Mouse (Mus musculus) hindbrain, postnatal 0 days (tissue): ENCODE results near the gene Wdr59. TPM values are rescaled to one million over a fixed set of nuclear protein-coding genes. Genes with fewer than 3 reads are reported as not detected.

ENCODE experiments used
- ATAC-seq: fragments of 200-750 bp; cut with Nextera tagmentation; 2 replicates; pipeline ENCODE4 v1.8.0; 2017; ENCODE audit warnings: mild to moderate bottlenecking, moderate TSS enrichment, moderate library complexity
- DNase-seq: peaks from one replicate; pipeline ENCODE4 v3.0.0-alpha.2; 2015; ENCODE audit warnings: low spot score
- H3K27ac ChIP-seq: fragments of 300-500 bp; sonication (generic); 2 replicates; pipeline ENCODE4 v1.5.1; 2014; ENCODE audit warnings: mild to moderate bottlenecking
- H3K27me3 ChIP-seq: fragments of 300-500 bp; sonication (generic); 2 replicates; pipeline ENCODE4 v1.6.1; 2014; ENCODE audit warnings: low read length, mixed read lengths; ENCODE audit not compliant: insufficient read depth
- H3K36me3 ChIP-seq: fragments of 300-500 bp; sonication (generic); 2 replicates; pipeline ENCODE4 v1.6.1; 2014; ENCODE audit warnings: low read length, mixed read lengths; ENCODE audit not compliant: insufficient read depth
- H3K4me1 ChIP-seq: fragments of 300-500 bp; sonication (generic); 2 replicates; pipeline ENCODE4 v1.6.1; 2014; ENCODE audit warnings: antibody characterized with exemption, low read length, mixed read lengths; ENCODE audit not compliant: insufficient read depth
- H3K4me2 ChIP-seq: fragments of 300-500 bp; sonication (generic); 2 replicates; pipeline ENCODE4 v1.6.1; 2014; ENCODE audit warnings: low read depth, mild to moderate bottlenecking, low read length, moderate library complexity, mixed read lengths
- H3K4me3 ChIP-seq: fragments of 300-500 bp; sonication (generic); 2 replicates; pipeline ENCODE4 v1.5.1; 2014; ENCODE audit warnings: low read length
- H3K9ac ChIP-seq: fragments of 300-500 bp; sonication (generic); replicated peaks from 2 replicates; pipeline ENCODE4 v1.6.1; 2014; ENCODE audit warnings: mild to moderate bottlenecking, low read length, moderate library complexity, mixed read lengths
- H3K9me3 ChIP-seq: fragments of 300-500 bp; sonication (generic); 2 replicates; pipeline ENCODE4 v1.6.1; 2016; ENCODE audit warnings: low read length, mixed read lengths
- CTCF ChIP-seq: IDR thresholded peaks from 2 replicates; pipeline ENCODE4 v1.5.1; 2016; ENCODE audit warnings: antibody characterized with exemption, control low read depth, low read depth
- WGBS: fragments of 180-500 bp; shearing (Covaris S2); extraction: QIAGEN DNeasy Blood & Tissue Kit; methylation state at CpG from one replicate; pipeline ENCODE4 v1.1.7; 2014; 5-methylcytosine and 5-hydroxymethylcytosine counted together
- polyA plus RNA-seq: library from polyadenylated mRNA; unstranded; fragments of >200 nt; fragmentation: Nextera tagmentation; extraction: Ambion mirVana; gene quantifications from 2 replicates; pipeline ENCODE4 v1.2.1, GENCODE M21; 2015
- total RNA-seq: library from RNA; depleted of rRNA; stranded (reverse); fragments of >200 nt; gene quantifications from 2 replicates; pipeline ENCODE4 v1.2.3, GENCODE M21; 2014

The Wdr59 gene
- total and polyA plus RNA-seq, 2 experiments from 2014 or later = 6.4 to 15.0 TPM

GRCm38 (mm10) chr8:111550002-111550870 lies 28.3 kb upstream of the Wdr59 start:
- DNase-seq (no peak), ATAC-seq (no peak)
- TF ChIP-seq CTCF = no peak
- H3K9me3 ChIP-seq = no peaks in the 10 kb centered on the region
- H3K4me2 ChIP-seq = no peak overlapping the region
- H3K9ac ChIP-seq = no peak overlapping the region
- peak overlapping the region; percentile 51; the same call in 1 of the 2 replicates for H3K27ac ChIP-seq
- H3K27me3 ChIP-seq = no peaks in the 10 kb centered on the region
- no peak overlapping the region for H3K4me3 ChIP-seq
- WGBS = 62% methylated on average over 9 of the region's 9 CpGs
- no peaks in the 10 kb centered on the region for H3K36me3 ChIP-seq
- peaks cover 4% of the 10 kb centered on the region; the same call in 1 of the 2 replicates for H3K4me1 ChIP-seq

- Histone ChIP-seq H3K4me2 (no peak overlapping the region), H3K9ac (no peak overlapping the region), H3K4me1 (peaks cover 4% of the 10 kb centered on the region; the same call in 1 of the 2 replicates), H3K27ac (no peak overlapping the region), H3K27me3 (no peaks in the 10 kb centered on the region), H3K36me3 (no peaks in the 10 kb centered on the region), H3K4me3 (no peak overlapping the region), H3K9me3 (no peaks in the 10 kb centered on the region)
- ATAC-seq (no peak), DNase-seq (no peak)
- TF ChIP-seq CTCF = no peak
- 76% methylated on average over 6 of the region's 6 CpGs for WGBS
Measured at GRCm38 (mm10) chr8:111548201-111548600, 26.3 kb upstream of the Wdr59 start.

GRCm38 (mm10) chr8:111547144-111547543 lies 25.3 kb upstream of the Wdr59 start:
- Histone ChIP-seq H3K4me2 (no peak overlapping the region), H3K9me3 (no peaks in the 10 kb centered on the region), H3K27ac (no peak overlapping the region), H3K9ac (no peak overlapping the region), H3K36me3 (no peaks in the 10 kb centered on the region), H3K4me1 (peaks cover 4% of the 10 kb centered on the region; the same call in 1 of the 2 replicates), H3K27me3 (no peaks in the 10 kb centered on the region), H3K4me3 (no peak overlapping the region)
- no peak for ATAC-seq
- 92% methylated on average over 3 of the region's 3 CpGs for WGBS
- TF ChIP-seq CTCF = no peak
- no peak for DNase-seq

- H3K27ac ChIP-seq = no peak overlapping the region
- no peaks in the 10 kb centered on the region for H3K27me3 ChIP-seq
- H3K4me3 ChIP-seq = no peak overlapping the region
- no peaks in the 10 kb centered on the region for H3K36me3 ChIP-seq
- H3K4me2 ChIP-seq = no peak overlapping the region
- H3K4me1 ChIP-seq = peaks cover 9% of the 10 kb centered on the region; the same call in 1 of the 2 replicates
- TF ChIP-seq CTCF = no peak
- H3K9ac ChIP-seq = no peak overlapping the region
- H3K9me3 ChIP-seq = no peaks in the 10 kb centered on the region
- DNase-seq (no peak), ATAC-seq (no peak)
- 90% methylated on average over 8 of the region's 8 CpGs for WGBS
Measured at GRCm38 (mm10) chr8:111545406-111546156, 23.7 kb upstream of the Wdr59 start.

GRCm38 (mm10) chr8:111543712-111544380 lies 22.0 kb upstream of the Wdr59 start:
- ATAC-seq (no peak), DNase-seq (no peak)
- no peaks in the 10 kb centered on the region for H3K36me3 ChIP-seq
- no peak overlapping the region for H3K4me3 ChIP-seq
- H3K9me3 ChIP-seq = no peaks in the 10 kb centered on the region
- peaks cover 17% of the 10 kb centered on the region for H3K4me1 ChIP-seq
- no peak overlapping the region for H3K27ac ChIP-seq
- no peak; the same call in 1 of the 2 replicates for TF ChIP-seq CTCF
- H3K4me2 ChIP-seq = no peak overlapping the region
- H3K27me3 ChIP-seq = no peaks in the 10 kb centered on the region
- H3K9ac ChIP-seq = no peak overlapping the region
- 89% methylated on average over 9 of the region's 9 CpGs for WGBS

- WGBS = 30% methylated on average over 10 of the region's 10 CpGs
- DNase-seq = no peak
Measured at GRCm38 (mm10) chr8:111539422-111540076, 17.7 kb upstream of the Wdr59 start.

More at GRCm38 (mm10) chr8:111539422-111540076, 17.7 kb upstream of the Wdr59 start:
- H3K4me2 ChIP-seq = peak overlapping the region; percentile 71
- 0 out of 2 replicates have a peak overlapping the region, but pooled peaks have one; percentile 24 for H3K9ac ChIP-seq
- H3K27me3 ChIP-seq = no peaks in the 10 kb centered on the region
- no peaks in the 10 kb centered on the region for H3K9me3 ChIP-seq
- H3K4me3 ChIP-seq = peak overlapping the region; percentile 96
- ATAC-seq = no peak
- H3K36me3 ChIP-seq = no peaks in the 10 kb centered on the region
- peak overlapping the region; percentile 12; the same call in 1 of the 2 replicates for H3K27ac ChIP-seq
- H3K4me1 ChIP-seq = peaks cover 17% of the 10 kb centered on the region
- TF ChIP-seq CTCF = no peak
